1 mouse cellular context compared by ENCODE assay signal in the genomic region with DNA sequence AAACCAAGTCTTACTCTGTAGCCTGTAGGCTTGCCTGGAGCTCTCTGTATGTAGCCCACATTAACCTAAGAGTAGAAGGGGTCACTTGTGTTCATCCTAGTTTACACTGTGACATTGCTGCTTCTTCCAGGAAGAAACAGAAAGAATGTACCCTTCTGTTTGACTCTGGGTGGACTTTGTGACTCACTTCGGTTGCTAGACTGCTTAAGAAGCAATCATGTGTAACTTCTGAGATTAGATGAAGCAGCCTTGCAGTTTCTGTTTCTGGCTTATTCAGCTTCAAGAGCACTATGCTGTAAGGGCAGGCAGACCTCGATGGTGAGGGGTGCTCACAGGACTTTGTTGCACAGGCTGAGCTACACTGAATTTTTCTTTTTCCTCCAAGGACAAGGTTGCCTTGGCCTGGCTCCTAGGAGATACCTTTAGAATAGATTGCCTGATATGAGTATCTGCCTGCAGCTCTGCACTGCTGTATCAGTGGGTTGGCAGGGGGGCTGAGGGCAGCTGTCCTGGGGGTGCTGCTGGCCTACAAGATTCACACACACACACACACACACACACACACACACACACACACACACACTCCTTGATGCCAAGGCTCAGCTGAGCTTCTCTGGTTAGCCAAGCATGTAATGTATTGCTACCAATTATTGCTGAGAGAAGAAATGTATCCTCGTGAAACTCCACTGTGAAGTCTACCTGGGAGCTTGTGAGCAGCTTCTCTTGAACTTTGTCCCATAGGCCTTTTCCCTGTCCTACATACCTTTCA.
TF ChIP-seq lines count a peak whose summit lies in the region.

No protein-coding gene starts in this region.

TF ChIP-seq in CH12.LX, 34 proteins besides CTCF, POLR2A, EP300 and RAD21 (continued from another document):
- no peak for TF ChIP-seq USF2 (conservative IDR thresholded peaks at IDR 0.05; ENCODE audit: low read depth, low read length)
- TF ChIP-seq SMC3 (IDR thresholded peaks at IDR 0.05; ENCODE audit: low read depth, low read length): no peak
- TF ChIP-seq CHD1 (IDR thresholded peaks at IDR 0.05; ENCODE audit: low read depth, low read length): no peak
- TF ChIP-seq ZMIZ1 (IDR thresholded peaks at IDR 0.05; ENCODE audit: low read depth, low read length): no peak
- TF ChIP-seq MAZ (IDR thresholded peaks at IDR 0.05; ENCODE audit: low read depth, low read length): no peak
- TF ChIP-seq PAX5 (IDR thresholded peaks at IDR 0.05; ENCODE audit: low read length): no peak
- TF ChIP-seq HCFC1 (IDR thresholded peaks at IDR 0.05; ENCODE audit: low read depth, low read length): no peak
- no peak for TF ChIP-seq RCOR1 (conservative IDR thresholded peaks at IDR 0.05; ENCODE audit: low read depth, low read length)
- no peak for TF ChIP-seq CHD2 (IDR thresholded peaks at IDR 0.05; ENCODE audit: low read length)
